Mouse (Mus musculus) megakaryocyte-erythroid progenitor cell, adult 5-6 weeks (primary cell): ENCODE data around the gene Sox6. TPM values are rescaled to one million over a fixed set of nuclear protein-coding genes. Genes with fewer than 3 reads are reported as not detected.

Experiments
- ATAC-seq: replicated peaks from 2 replicates; pipeline ENCODE4 v1.8.0; 2016; ENCODE audit warnings: mild to moderate bottlenecking, inconsistent platforms; ENCODE audit not compliant: severe bottlenecking, poor library complexity, low FRiP score, low TSS enrichment
- total RNA-seq, 2 experiments: library from RNA; stranded (forward) in 1 of 2; stranded (reverse) in 1 of 2; fragments of 200-1000, 215-1000 nt in 1 of 2; fragments of >200 nt in 1 of 2; fragmentation: Nextera tagmentation in 1 of 2; gene quantifications; 2 replicates each; pipeline ENCODE4 v1.2.3; 2014 to 2017

The Sox6 gene
- total RNA-seq (2014; fragmentation: Nextera tagmentation) (12.9 and 18.2 TPM in 2 replicates), total RNA-seq (2017) (5.8 and 10.2 TPM in 2 replicates)

- no peak for ATAC-seq
Observed at GRCm38 (mm10) chr7:116038511-116038910, at the start of gene Sox6. TSS of gene Sox6 (minus strand) at chr7:116038796.

GRCm38 (mm10) chr7:116084366-116084765 is 45.8 kb upstream of the Sox6 start, which contains the start of gene Gm4353:
TSS of gene Gm4353 (minus strand) at chr7:116084635.
- peak; percentile 82 for ATAC-seq

DNA sequence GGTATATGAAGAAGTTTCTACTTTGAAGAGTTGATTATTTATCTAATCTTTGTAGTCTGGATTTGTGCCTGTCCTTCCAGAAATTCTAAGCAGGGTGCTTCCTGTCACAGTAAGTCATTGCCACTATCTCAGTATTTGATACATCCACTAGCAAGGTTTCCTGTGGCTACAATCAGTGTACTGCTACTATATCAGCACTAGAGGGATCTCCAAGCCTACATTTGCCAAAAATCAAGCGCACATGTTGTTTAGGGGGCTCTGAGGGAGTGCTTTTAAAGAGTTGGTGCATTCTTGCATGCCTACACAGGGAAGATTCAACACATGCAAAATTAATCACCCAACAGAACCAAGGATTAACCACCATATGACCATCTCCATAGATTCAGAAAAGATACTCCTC is 22.1 kb upstream of the Sox6 start:
- no peak for ATAC-seq

DNA sequence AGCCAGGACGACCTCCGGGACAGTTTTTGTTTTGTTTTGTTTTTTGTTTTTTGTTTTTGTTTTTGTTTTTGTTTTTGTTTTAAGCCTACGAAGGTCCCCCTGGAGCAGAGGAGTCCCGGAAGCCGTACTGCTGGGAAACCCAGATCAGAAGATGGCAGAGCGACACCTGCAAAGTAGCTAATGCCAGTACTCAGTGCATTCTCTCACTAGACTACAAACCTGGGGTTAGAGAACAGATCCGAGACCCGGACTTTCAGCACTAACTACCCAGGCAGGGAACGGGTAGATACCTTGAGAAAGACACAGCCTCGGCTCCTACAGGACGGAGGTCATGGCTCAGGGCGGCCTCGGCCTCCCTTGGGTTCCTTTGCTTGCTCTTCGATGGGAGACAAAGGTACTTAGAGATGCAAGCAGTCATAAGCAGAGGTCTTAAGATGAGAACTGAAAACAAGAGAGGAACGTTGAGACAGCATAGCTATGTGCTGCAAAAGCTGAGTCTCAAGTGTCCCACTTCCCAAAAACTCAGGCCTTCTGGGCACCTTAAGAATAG is 1.9 kb upstream of the Sox6 start:
- no peak for ATAC-seq

DNA sequence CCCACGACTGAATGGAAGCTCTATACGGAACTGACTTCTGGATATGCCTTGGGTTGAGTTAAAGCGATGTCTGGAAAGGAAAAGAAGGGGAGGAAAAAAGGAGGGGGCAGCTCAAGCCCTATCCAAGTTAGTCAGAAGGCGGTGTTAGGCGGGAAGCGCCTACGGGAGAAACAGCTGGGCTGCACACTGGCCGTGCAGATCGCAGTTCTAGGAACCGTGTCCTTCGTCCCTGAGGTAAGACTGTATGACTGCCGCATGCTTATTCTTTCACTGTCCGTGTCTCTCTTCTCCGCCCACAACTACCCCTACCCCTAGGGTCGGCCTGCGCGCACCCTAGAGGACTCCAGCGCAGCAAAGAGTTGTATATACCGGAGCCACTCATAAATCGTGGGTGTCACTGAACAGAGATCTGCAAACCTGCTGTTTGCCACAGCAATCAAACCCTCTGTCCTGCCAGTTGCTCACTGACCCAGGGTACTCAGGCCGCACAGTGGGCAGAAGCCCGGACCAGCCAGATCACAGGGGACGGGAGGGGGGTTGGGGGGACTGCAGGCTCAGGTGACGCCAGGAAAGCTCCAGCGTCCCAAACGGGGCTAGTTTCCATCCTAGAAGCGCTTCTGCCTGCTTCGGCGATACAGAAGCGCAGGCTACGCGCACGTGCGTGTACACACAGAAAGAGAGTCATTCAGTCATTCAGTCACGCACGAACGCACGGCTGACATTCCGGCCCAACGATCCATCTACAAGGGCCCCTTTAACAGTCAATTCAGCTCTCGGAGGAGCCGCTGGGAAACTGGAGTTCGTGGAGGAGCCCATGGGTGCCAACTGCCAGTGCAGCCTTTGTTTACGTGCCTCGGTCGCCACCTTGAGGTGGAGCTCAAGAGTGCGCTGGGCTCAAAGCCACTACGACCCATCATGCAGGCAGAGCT is 1.2 kb upstream of the Sox6 start:
- ATAC-seq: peak; percentile 95

DNA sequence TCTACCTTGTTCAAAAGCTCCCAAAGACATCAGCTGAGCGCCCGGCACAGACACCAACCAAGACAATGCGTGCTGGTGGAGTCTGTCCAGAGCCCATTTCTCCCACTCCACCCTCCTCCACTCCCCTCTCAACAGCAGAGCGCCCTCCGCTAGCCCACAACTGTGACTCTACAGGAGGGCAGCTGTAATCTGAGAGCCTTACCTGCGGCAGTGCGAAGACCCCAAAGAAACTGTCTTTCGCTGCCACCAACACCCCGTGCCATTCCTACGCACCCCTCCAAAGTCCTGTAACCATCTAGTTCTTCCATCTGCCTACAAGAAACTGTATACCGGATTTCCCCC is 571 bp upstream of the Sox6 start, which contains the start of gene 1110004F10Rik:
TSS of gene 1110004F10Rik (plus strand) at position 202 of the 342 bp plus-strand sequence.
- ATAC-seq: no peak

DNA sequence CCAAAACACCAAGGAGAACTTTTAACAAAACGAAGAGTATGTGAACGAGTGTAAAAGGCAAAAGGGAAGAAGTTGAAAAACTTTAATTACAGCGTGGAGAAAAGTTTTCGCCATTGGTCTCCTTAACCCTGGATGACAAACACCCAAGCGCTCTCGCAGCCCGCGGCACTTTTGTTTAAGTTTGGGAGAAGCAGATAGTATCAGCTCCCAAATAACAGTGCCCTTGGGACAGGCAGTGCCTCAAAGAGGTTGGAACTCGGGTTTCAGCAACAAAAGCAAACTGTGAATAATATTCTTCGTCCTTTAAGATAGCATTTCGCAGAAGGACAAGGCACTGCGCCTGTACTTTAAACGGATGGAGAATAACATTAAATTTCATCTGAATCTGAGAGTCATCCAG is 572 bp downstream of the Sox6 start:
- no peak for ATAC-seq

DNA sequence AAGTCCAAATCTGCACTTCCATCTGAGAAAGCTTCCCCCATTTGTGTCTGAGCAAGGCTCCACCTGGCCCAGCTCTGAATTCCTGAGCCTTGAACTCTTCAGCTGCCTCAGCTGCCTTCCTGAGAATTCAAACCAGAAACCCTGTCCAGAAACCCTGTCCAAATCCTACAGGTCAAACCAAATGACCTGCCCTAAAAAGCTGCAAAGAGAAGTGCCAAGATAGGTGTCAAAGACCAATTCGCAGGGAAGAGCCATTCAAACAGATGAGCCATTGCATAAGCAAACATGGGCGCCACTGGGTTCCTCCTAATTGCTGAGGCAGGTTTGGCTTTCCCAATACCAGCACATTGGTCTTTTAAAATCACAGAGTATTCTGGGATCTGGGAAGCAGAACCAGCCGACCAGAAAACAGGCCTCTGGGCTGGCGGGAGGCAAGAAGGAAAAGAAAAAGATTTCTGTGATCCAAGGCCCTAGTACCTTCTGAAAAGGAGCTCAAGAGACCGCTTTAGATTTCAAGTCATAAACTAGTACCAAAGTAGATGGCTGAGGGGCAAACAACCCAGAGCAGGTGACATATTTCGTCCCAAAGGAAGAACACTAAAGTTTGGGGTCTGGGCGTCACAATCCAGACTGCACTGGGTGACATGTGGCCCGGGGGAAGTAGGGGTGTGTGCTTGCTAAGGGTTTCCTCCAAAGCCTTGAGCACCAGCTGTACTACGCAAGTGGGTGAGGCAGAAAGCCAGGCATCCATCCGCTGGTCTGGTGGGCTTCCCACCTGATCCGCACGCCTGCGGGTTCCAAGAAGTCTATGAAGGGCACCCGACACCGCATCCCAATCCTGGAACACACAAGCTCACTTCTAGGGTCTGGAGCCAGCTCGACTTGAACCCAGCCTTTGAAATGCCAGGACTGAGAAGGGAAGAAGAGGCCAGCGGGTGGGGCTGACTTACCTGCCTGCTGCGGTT is 1.7 kb downstream of the Sox6 start:
- no peak for ATAC-seq

DNA sequence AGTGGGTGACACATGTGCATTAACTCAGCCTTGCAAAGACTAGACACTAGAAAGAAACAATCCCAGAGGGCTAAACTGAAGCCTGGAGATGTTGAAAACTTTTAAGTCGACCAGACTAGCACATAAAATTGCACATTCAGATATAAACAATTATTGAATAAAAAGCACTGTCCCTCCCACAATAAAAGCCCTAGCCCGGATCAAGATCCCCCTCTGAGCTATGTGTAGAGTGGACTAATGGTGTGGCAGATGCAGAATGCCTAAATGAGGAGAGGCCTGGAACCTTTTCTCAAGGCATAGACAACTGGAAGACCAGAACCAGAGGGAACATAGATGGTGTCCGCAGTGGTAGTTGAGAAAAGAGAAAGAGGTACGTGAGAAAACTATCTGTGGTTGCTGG is 3.1 kb downstream of the Sox6 start:
- ATAC-seq: no peak

GRCm38 (mm10) chr7:116034282-116034758 is 4.3 kb downstream of the Sox6 start:
- ATAC-seq: no peak

DNA sequence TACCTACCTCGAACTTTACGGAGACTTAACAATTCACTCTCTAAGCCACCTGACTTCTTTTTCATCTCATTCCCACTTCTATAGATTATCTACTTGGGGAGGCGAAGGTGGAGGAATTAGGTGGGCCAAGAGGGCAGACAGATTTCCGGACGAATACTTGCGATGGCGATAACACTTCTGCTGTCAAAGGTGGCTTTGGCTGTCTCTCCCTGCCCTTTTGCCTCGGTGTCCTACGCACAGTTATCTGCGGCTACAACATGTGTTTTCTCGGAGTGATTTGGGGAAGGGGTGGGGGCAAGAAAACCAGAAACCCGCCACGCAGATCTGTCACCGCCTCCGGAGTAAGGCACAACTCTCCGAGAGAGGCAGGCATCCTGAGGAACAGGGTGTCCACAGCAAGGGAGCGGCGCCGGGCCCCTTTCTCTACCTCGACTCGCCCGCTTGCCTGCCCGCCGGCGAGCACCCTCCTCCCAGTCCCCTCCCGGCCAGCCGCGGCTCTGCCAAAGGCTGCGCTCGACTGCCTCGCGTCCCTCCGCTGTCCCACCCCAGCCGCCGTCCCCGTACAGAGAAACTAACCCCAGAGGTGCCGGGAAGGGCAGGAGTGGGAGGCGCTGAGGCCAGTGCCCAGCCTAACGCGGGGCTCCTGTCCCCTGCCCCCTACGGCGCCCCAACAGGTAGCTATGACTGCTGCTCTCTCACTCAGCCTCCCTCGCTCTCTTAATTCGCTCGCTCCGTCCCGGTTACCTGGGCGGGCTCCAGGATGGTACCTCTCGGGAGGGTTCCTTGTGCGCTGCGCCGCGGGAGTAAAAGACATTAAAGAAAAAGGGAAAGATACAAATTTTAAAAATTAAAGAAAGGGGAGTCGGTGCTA is 5.0 kb downstream of the Sox6 start:
- peak; percentile 38 for ATAC-seq

- ATAC-seq: peak; percentile 38; the same call in 1 of the 2 replicates
Observed at GRCm38 (mm10) chr7:116032596-116033307, 5.8 kb downstream of the Sox6 start.

GRCm38 (mm10) chr7:116031718-116032595 is 6.6 kb downstream of the Sox6 start:
- peak; percentile 27 for ATAC-seq

DNA sequence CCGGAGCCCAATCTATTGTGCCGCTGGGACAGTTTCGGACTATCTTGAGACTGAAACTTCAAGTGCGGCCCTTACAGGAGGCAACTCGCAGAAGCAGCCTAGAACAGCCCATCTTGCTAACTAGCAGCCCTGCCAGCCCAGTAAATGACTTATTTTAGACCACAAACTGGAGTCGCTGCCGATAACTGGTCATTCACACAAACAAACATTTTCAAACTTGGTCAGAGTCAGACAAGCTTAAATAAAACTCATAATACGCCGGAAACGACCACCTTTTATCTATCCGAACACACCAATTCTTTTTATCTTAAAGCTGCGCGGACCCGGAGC is 7.2 kb downstream of the Sox6 start:
- ATAC-seq: peak; percentile 11; the same call in 1 of the 2 replicates

- no peak for ATAC-seq
Observed at GRCm38 (mm10) chr7:116030597-116031387, 7.8 kb downstream of the Sox6 start.

GRCm38 (mm10) chr7:116029991-116030390 is 8.6 kb downstream of the Sox6 start:
- no peak for ATAC-seq
